In genomic region chr14:54630583-54631239, GRCm38 (mm10) we compare ENCODE assay signal across 23 mouse cellular contexts. TPM values are rescaled to one million over a fixed set of nuclear protein-coding genes. Genes with fewer than 3 reads are reported as not detected.
DNase-seq lines count a peak whose midpoint lies in the region; ATAC-seq and TF ChIP-seq lines count a peak whose summit lies in the region.
"Had no signal": no experiment of that assay in that cellular context is flagged by ENCODE, and none has a peak within 500 bp of the region (broad histone marks: within the 10 kb centered on the region; RNA-seq: fewer than 3 reads in every experiment).

No protein-coding gene starts in this region.

- no peaks in the 10 kb centered on the region for H3K9me3 ChIP-seq in forebrain, postnatal 0 days (ENCODE audit: low read length)
- no peaks in the 10 kb centered on the region for H3K9me3 ChIP-seq in forebrain, embryonic 15.5 days
- H3K9me3 ChIP-seq in G1E (replicated peaks): 0 out of 2 replicates have a peak, but pooled peaks cover 3% of the 10 kb centered on the region
- H3K9me3 ChIP-seq in hindbrain, embryonic 14.5 days (ENCODE audit: control insufficient read depth, low read length): no peaks in the 10 kb centered on the region
- H3K9me3 ChIP-seq in midbrain, embryonic 13.5 days: no peaks in the 10 kb centered on the region

- no peaks in the 10 kb centered on the region for H3K4me1 ChIP-seq in forebrain, postnatal 0 days (ENCODE audit: insufficient read depth)
- no peaks in the 10 kb centered on the region for H3K4me1 ChIP-seq in forebrain, embryonic 15.5 days
- peaks cover 41% of the 10 kb centered on the region for H3K4me1 ChIP-seq in G1E (ENCODE audit: insufficient read depth, low read depth, low read length)
- H3K4me1 ChIP-seq in hindbrain, embryonic 14.5 days (replicated peaks; ENCODE audit: control insufficient read depth, insufficient read depth, low read length): no peaks in the 10 kb centered on the region
- H3K4me1 ChIP-seq in midbrain, embryonic 13.5 days (replicated peaks): 0 out of 2 replicates have a peak, but pooled peaks cover 5% of the 10 kb centered on the region

- H3K27me3 ChIP-seq in forebrain, postnatal 0 days (ENCODE audit: insufficient read depth, low read length): no peaks in the 10 kb centered on the region
- no peaks in the 10 kb centered on the region for H3K27me3 ChIP-seq in forebrain, embryonic 15.5 days
- peaks cover 17% of the 10 kb centered on the region for H3K27me3 ChIP-seq in G1E (ENCODE audit: insufficient read depth, low read length)
- no peaks in the 10 kb centered on the region for H3K27me3 ChIP-seq in hindbrain, embryonic 14.5 days (ENCODE audit: control insufficient read depth, insufficient read depth, low read length)
- H3K27me3 ChIP-seq in midbrain, embryonic 13.5 days: no peaks in the 10 kb centered on the region

- no peak for DNase-seq in forebrain, postnatal 0 days
- DNase-seq in G1E (ENCODE audit: low spot score): peak; percentile 83
- no peak for DNase-seq in hindbrain, embryonic 14.5 days (ENCODE audit: low spot score)
- no peak for DNase-seq in cerebellum, adult 8-10 months
- DNase-seq in adrenal gland, adult 18-20 months (ENCODE audit: low spot score in 2 of 2): no peak
- no peak for DNase-seq in gastrocnemius, postnatal 10 days
- DNase-seq: cerebellum, adult 11 months; heart, adult 2 months; kidney, postnatal 4 days; layer of hippocampus, postnatal 36 days; lung, postnatal 4 days; right cerebral cortex, adult 18-20 months had no signal

- peak; percentile 46 for ATAC-seq in forebrain, postnatal 0 days
- ATAC-seq in forebrain, embryonic 15.5 days (replicated peaks): no peak
- ATAC-seq in G1E (ENCODE audit: extremely low read depth, insufficient number of reproducible peaks, low FRiP score, poor library complexity, severe bottlenecking): peak; percentile 69
- ATAC-seq in hindbrain, embryonic 14.5 days (ENCODE audit: low FRiP score): peak; percentile 40
- ATAC-seq in midbrain, embryonic 13.5 days: peak; percentile 53
- ATAC-seq: intestine, embryonic 16.5 days had no signal

- no peak overlapping the region for H3K4me3 ChIP-seq in forebrain, postnatal 0 days (ENCODE audit: low read depth, low read length)
- H3K4me3 ChIP-seq in forebrain, embryonic 15.5 days: no peak overlapping the region
- peak overlapping the region; percentile 10; the same call in 1 of the 2 replicates for H3K4me3 ChIP-seq in G1E (ENCODE audit: low read depth, low read length)
- H3K4me3 ChIP-seq in hindbrain, embryonic 14.5 days (replicated peaks; ENCODE audit: low read length): no peak overlapping the region
- H3K4me3 ChIP-seq in midbrain, embryonic 13.5 days (replicated peaks): no peak overlapping the region
- H3K4me3 ChIP-seq: heart, adult 2 months had no signal

- H3K27ac ChIP-seq in forebrain, postnatal 0 days (ENCODE audit: low read depth, low read length): no peak overlapping the region
- H3K27ac ChIP-seq in forebrain, embryonic 15.5 days (replicated peaks): no peak overlapping the region
- H3K27ac ChIP-seq in hindbrain, embryonic 14.5 days: peak overlapping the region; percentile 59; the same call in 1 of the 2 replicates
- H3K27ac ChIP-seq in midbrain, embryonic 13.5 days: peak overlapping the region; percentile 55
- H3K27ac ChIP-seq: heart, adult 2 months had no signal

- H3K36me3 ChIP-seq in forebrain, postnatal 0 days (ENCODE audit: insufficient read depth): peaks cover 34% of the 10 kb centered on the region
- H3K36me3 ChIP-seq in forebrain, embryonic 15.5 days: peaks cover 39% of the 10 kb centered on the region
- peaks cover 26% of the 10 kb centered on the region for H3K36me3 ChIP-seq in G1E (replicated peaks)
- H3K36me3 ChIP-seq in hindbrain, embryonic 14.5 days (replicated peaks; ENCODE audit: control insufficient read depth, insufficient read depth): peaks cover 57% of the 10 kb centered on the region
- H3K36me3 ChIP-seq in midbrain, embryonic 13.5 days: peaks cover 53% of the 10 kb centered on the region

- H3K9ac ChIP-seq in forebrain, postnatal 0 days: no peak overlapping the region
- H3K9ac ChIP-seq in forebrain, embryonic 15.5 days (replicated peaks): no peak overlapping the region
- no peak overlapping the region for H3K9ac ChIP-seq in hindbrain, embryonic 14.5 days
- 0 out of 2 replicates have a peak overlapping the region, but pooled peaks have one; percentile 7 for H3K9ac ChIP-seq in midbrain, embryonic 13.5 days (replicated peaks)

- H3K4me2 ChIP-seq in forebrain, postnatal 0 days (ENCODE audit: low read depth): no peak overlapping the region
- no peak overlapping the region for H3K4me2 ChIP-seq in forebrain, embryonic 15.5 days (replicated peaks)
- H3K4me2 ChIP-seq in hindbrain, embryonic 14.5 days (replicated peaks): no peak overlapping the region
- no peak overlapping the region for H3K4me2 ChIP-seq in midbrain, embryonic 13.5 days (replicated peaks)

- 60% methylated on average over 11 of the region's 11 CpGs for WGBS in forebrain, postnatal 0 days
- WGBS in forebrain, embryonic 15.5 days: 67% methylated on average over 11 of the region's 11 CpGs
- WGBS in hindbrain, embryonic 14.5 days: 69% methylated on average over 11 of the region's 11 CpGs
- 74% methylated on average over 11 of the region's 11 CpGs for WGBS in midbrain, embryonic 13.5 days

- no peak for TF ChIP-seq CTCF in forebrain, postnatal 0 days (IDR thresholded peaks at IDR 0.05; ENCODE audit: low read depth)
- TF ChIP-seq CTCF in G1E (IDR thresholded peaks at IDR 0.05; ENCODE audit: low read depth, low read length): no peak

RNA-seq across cellular contexts. Expression of gene Psmb11, which starts 9.5 kb away (rescaled TPM):
- under 0.01 TPM in 1 of 2 replicates, not detected in the other for total RNA-seq in forebrain, postnatal 0 days (2014; rRNA removed)
- 0.04 and 0.08 TPM in 2 replicates for polyA plus RNA-seq in forebrain, postnatal 0 days (2015; fragmentation: Nextera tagmentation; extraction: Ambion mirVana)
- polyA plus RNA-seq in forebrain, embryonic 15.5 days (2015; fragmentation: Nextera tagmentation; extraction: Ambion mirVana): 0.15 TPM in 1 of 2 replicates, not detected in the other
- not detected in 2 replicates for total RNA-seq in G1E (2014; fragmentation: Nextera tagmentation)
- total RNA-seq in G1E (2017): 0.11 and 0.12 TPM in 2 replicates
- not detected in 2 replicates for polyA plus RNA-seq in G1E (2012)
- 0.16 TPM in 1 of 2 replicates, not detected in the other for polyA plus RNA-seq in hindbrain, embryonic 14.5 days (2014; fragmentation: Nextera tagmentation; extraction: Ambion mirVana)
- polyA plus RNA-seq in midbrain, embryonic 13.5 days (2015; fragmentation: Nextera tagmentation; extraction: Ambion mirVana): 0.15 TPM in 1 of 2 replicates, not detected in the other
- total RNA-seq in adrenal gland, adult 18-20 months (2021): not detected
- total RNA-seq in gastrocnemius, postnatal 10 days (2021): not detected
- total RNA-seq: ES-E14; heart, adult 2 months had no signal
- polyA plus RNA-seq: heart, adult 2 months; heart, postnatal 0 days; intestine, embryonic 16.5 days; liver, embryonic 16.5 days; spleen, adult 2 months had no signal

RNA-seq across cellular contexts. Expression of gene Gm17606, which starts 10.0 kb away (rescaled TPM):
- total RNA-seq in forebrain, postnatal 0 days (2014; rRNA removed): not detected in 2 replicates
- polyA plus RNA-seq in forebrain, postnatal 0 days (2015; fragmentation: Nextera tagmentation; extraction: Ambion mirVana): not detected in 2 replicates
- polyA plus RNA-seq in forebrain, embryonic 15.5 days (2015; fragmentation: Nextera tagmentation; extraction: Ambion mirVana): not detected in 2 replicates
- total RNA-seq in G1E (2014; fragmentation: Nextera tagmentation) (not detected in 2 replicates), G1E (2017) (not detected in 2 replicates)
- polyA plus RNA-seq in G1E (2012): not detected in 2 replicates
- polyA plus RNA-seq in hindbrain, embryonic 14.5 days (2014; fragmentation: Nextera tagmentation; extraction: Ambion mirVana): not detected in 2 replicates
- not detected in 2 replicates for polyA plus RNA-seq in midbrain, embryonic 13.5 days (2015; fragmentation: Nextera tagmentation; extraction: Ambion mirVana)
- not detected for total RNA-seq in adrenal gland, adult 18-20 months (2021)
- total RNA-seq in gastrocnemius, postnatal 10 days (2021): not detected
- total RNA-seq: ES-E14; heart, adult 2 months; layer of hippocampus, postnatal 36 days had no signal
- polyA plus RNA-seq: C2C12; heart, adult 2 months; heart, postnatal 0 days; intestine, embryonic 16.5 days; limb, embryonic 11.5 days; liver, embryonic 16.5 days; neural tube, embryonic 11.5 days; spleen, adult 2 months; testis, adult 2 months had no signal

RNA-seq across cellular contexts. Expression of gene Cdh24, which starts 10.5 kb away (rescaled TPM):
- 15.6 and 21.7 TPM in 2 replicates for total RNA-seq in forebrain, postnatal 0 days (2014; rRNA removed)
- 3.8 and 4.6 TPM in 2 replicates for polyA plus RNA-seq in forebrain, postnatal 0 days (2015; fragmentation: Nextera tagmentation; extraction: Ambion mirVana)
- 7.6 and 8.6 TPM in 2 replicates for polyA plus RNA-seq in forebrain, embryonic 15.5 days (2015; fragmentation: Nextera tagmentation; extraction: Ambion mirVana)
- total RNA-seq in G1E (2014; fragmentation: Nextera tagmentation) (0.68 and 0.73 TPM in 2 replicates), G1E (2017) (0.11 and 0.35 TPM in 2 replicates)
- 1.5 and 1.8 TPM in 2 replicates for polyA plus RNA-seq in G1E (2012)
- 10.5 and 12.2 TPM in 2 replicates for polyA plus RNA-seq in hindbrain, embryonic 14.5 days (2014; fragmentation: Nextera tagmentation; extraction: Ambion mirVana)
- polyA plus RNA-seq in midbrain, embryonic 13.5 days (2015; fragmentation: Nextera tagmentation; extraction: Ambion mirVana): 9.5 and 12.3 TPM in 2 replicates
- total RNA-seq in adrenal gland, adult 18-20 months (2021): 1 to 10 TPM in 1 of 2 experiments, under 1 TPM in 1; 0.70 to 1.2 TPM
- 1 to 10 TPM in 1 of 2 experiments, under 1 TPM in 1; 0.96 to 1.8 TPM for total RNA-seq in gastrocnemius, postnatal 10 days (2021)

RNA-seq across cellular contexts. Expression of gene Psmb5, which starts 12.9 kb away (rescaled TPM):
- 180 and 239 TPM in 2 replicates for total RNA-seq in forebrain, postnatal 0 days (2014; rRNA removed)
- polyA plus RNA-seq in forebrain, postnatal 0 days (2015; fragmentation: Nextera tagmentation; extraction: Ambion mirVana): 420 and 499 TPM in 2 replicates
- 430 and 444 TPM in 2 replicates for polyA plus RNA-seq in forebrain, embryonic 15.5 days (2015; fragmentation: Nextera tagmentation; extraction: Ambion mirVana)
- total RNA-seq in G1E (2014; fragmentation: Nextera tagmentation): 26.5 and 32.1 TPM in 2 replicates
- total RNA-seq in G1E (2017): 50.8 and 56.8 TPM in 2 replicates
- polyA plus RNA-seq in G1E (2012): 149 and 159 TPM in 2 replicates
- polyA plus RNA-seq in hindbrain, embryonic 14.5 days (2014; fragmentation: Nextera tagmentation; extraction: Ambion mirVana): 422 and 425 TPM in 2 replicates
- 438 and 468 TPM in 2 replicates for polyA plus RNA-seq in midbrain, embryonic 13.5 days (2015; fragmentation: Nextera tagmentation; extraction: Ambion mirVana)
- 100 to 1,000 TPM; 273 to 381 TPM for total RNA-seq in adrenal gland, adult 18-20 months (2021)
- 100 to 1,000 TPM; 183 to 207 TPM for total RNA-seq in gastrocnemius, postnatal 10 days (2021)

RNA-seq across cellular contexts. Expression of gene 4931414P19Rik, which starts 24.9 kb away (rescaled TPM):
- total RNA-seq in forebrain, postnatal 0 days (2014; rRNA removed): 6.5 and 12.8 TPM in 2 replicates
- 2.2 and 3.1 TPM in 2 replicates for polyA plus RNA-seq in forebrain, postnatal 0 days (2015; fragmentation: Nextera tagmentation; extraction: Ambion mirVana)
- polyA plus RNA-seq in forebrain, embryonic 15.5 days (2015; fragmentation: Nextera tagmentation; extraction: Ambion mirVana): 8.0 and 8.9 TPM in 2 replicates
- total RNA-seq in G1E (2014; fragmentation: Nextera tagmentation) (9.0 and 25.1 TPM in 2 replicates), G1E (2017) (2.6 and 4.8 TPM in 2 replicates)
- 21.3 and 25.6 TPM in 2 replicates for polyA plus RNA-seq in G1E (2012)
- 3.1 and 3.7 TPM in 2 replicates for polyA plus RNA-seq in hindbrain, embryonic 14.5 days (2014; fragmentation: Nextera tagmentation; extraction: Ambion mirVana)
- 8.7 and 9.3 TPM in 2 replicates for polyA plus RNA-seq in midbrain, embryonic 13.5 days (2015; fragmentation: Nextera tagmentation; extraction: Ambion mirVana)
- total RNA-seq in adrenal gland, adult 18-20 months (2021): 1 to 10 TPM; 2.7 to 6.5 TPM
- 1 to 10 TPM; 3.1 to 5.1 TPM for total RNA-seq in gastrocnemius, postnatal 10 days (2021)

Comparison
In these comparisons a context has a peak if more than half of its experiments do, and no peak if none do; other contexts are left out.
1. H3K27ac ChIP-seq: peak in hindbrain, embryonic 14.5 days (single experiment) and midbrain, embryonic 13.5 days (single experiment); none in forebrain, postnatal 0 days (single experiment) and forebrain, embryonic 15.5 days (single experiment).